Mouse (Mus musculus): ENCODE results near the gene Elof1. TPM values are rescaled to one million over a fixed set of nuclear protein-coding genes. Genes with fewer than 3 reads are reported as not detected.

Elof1 gene
- polyA plus RNA-seq, 1 experiment from 2014 or later, result 123 TPM

- POLR2A ChIA-PET, result no interaction called here
- CTCF ChIA-PET, result interaction anchor here (1.9 to 7.0 kb wide), 3 partner anchors 18 to 71 kb away, joined by 6 to 81 read pairs (median 9); partner anchors contain the start of gene Gm49318
- DNase-seq (ENCODE audit: low read depth, low spot score), result no peak
- in situ Hi-C loops (cut with MboI; ENCODE audit: low pct_unique_long_range_greater_than_20kb), result no loop called here
- no peaks in the 10 kb centered on the region for H3K27me3 ChIP-seq
- TF ChIP-seq CTCF (IDR thresholded peaks at IDR 0.05), result no peak
- no peak for ATAC-seq
Measured at GRCm38 (mm10) chr9:22136765-22137547, 20.0 kb upstream of the Elof1 start.

- in situ Hi-C loops (cut with MboI; ENCODE audit: low pct_unique_long_range_greater_than_20kb), result no loop called here
- ChIA-PET POLR2A (no interaction called here), CTCF (interaction anchor here (2.2 kb wide), 1 partner anchor 69 kb away, joined by 6 read pairs; no protein-coding TSS in a partner anchor)
- ATAC-seq, result no peak
- no peak for DNase-seq (ENCODE audit: low read depth, low spot score)
- TF ChIP-seq CTCF (IDR thresholded peaks at IDR 0.05), result no peak
- no peaks in the 10 kb centered on the region for H3K27me3 ChIP-seq
Measured at GRCm38 (mm10) chr9:22135644-22136390, 18.8 kb upstream of the Elof1 start, which contains the start of gene Acp5. Acp5 (minus strand) TSS chr9:22135711.

- DNase-seq (ENCODE audit: low read depth, low spot score), result no peak
- CTCF ChIA-PET, result interaction anchor here (2.2 kb wide), 1 partner anchor 69 kb away, joined by 6 read pairs; no protein-coding TSS in a partner anchor
- in situ Hi-C loops (cut with MboI; ENCODE audit: low pct_unique_long_range_greater_than_20kb), result no loop called here
- no peaks in the 10 kb centered on the region for H3K27me3 ChIP-seq
- ATAC-seq, result no peak
- POLR2A ChIA-PET, result interaction anchor here (0.5 kb wide), 1 partner anchor 14 kb away, joined by 3 read pairs; no protein-coding TSS in a partner anchor
- no peak for TF ChIP-seq CTCF (IDR thresholded peaks at IDR 0.05)
Measured at GRCm38 (mm10) chr9:22134988-22135643, 18.1 kb upstream of the Elof1 start.

- CTCF ChIA-PET, result interaction anchor here (2.2 kb wide), 1 partner anchor 68 kb away, joined by 6 read pairs; no protein-coding TSS in a partner anchor
- ATAC-seq (no peak), DNase-seq (ENCODE audit: low read depth, low spot score) (no peak)
- POLR2A ChIA-PET, result no interaction called here
- TF ChIP-seq CTCF (IDR thresholded peaks at IDR 0.05), result no peak
- in situ Hi-C loops (cut with MboI; ENCODE audit: low pct_unique_long_range_greater_than_20kb), result no loop called here
- no peaks in the 10 kb centered on the region for H3K27me3 ChIP-seq
Measured at GRCm38 (mm10) chr9:22134246-22134890, 17.4 kb upstream of the Elof1 start.

- TF ChIP-seq CTCF (IDR thresholded peaks at IDR 0.05), result no peak
- no peaks in the 10 kb centered on the region for H3K27me3 ChIP-seq
- no peak for DNase-seq (ENCODE audit: low read depth, low spot score)
- in situ Hi-C loops (cut with MboI; ENCODE audit: low pct_unique_long_range_greater_than_20kb), result no loop called here
- ATAC-seq, result no peak
- ChIA-PET CTCF (no interaction called here), POLR2A (no interaction called here)
Measured at GRCm38 (mm10) chr9:22132220-22132619, 15.2 kb upstream of the Elof1 start.

DNA sequence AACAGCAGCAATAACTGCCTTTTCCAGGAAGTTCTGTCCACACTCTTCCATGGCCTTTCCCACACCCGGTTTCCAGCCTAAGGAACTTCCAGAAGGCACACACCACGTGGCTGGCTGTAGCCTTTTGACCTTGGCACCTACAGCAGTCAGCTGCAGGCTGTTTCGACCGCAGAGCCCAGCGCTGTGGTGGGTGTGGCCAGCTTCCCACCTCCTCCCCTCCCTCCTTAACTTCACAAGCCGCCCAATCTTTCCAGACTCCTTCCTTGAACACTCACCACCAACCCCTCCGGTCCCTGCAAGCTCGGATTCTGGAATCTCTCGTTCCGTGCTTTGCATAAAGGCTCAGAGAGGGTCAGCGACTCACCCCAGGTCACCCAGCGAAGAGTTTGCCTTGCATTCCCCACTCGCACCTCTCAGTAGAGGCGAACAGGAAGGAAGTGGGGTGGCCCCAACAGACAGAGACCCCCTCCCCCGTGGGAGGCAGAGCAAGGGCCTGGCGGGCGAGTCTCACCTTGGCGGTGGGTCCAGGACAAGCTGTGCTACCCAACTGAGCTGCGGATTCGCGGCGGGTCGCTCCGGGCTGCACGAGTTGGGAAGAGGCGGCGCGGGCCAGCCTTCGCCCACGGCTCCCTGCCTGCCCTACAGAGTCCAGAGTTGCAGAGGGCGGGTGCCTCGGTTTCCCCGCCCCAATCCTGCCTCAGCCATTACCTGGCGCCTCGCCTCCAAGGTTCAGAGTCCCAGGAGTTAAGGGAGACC is 14.4 kb upstream of the Elof1 start:
- ChIA-PET CTCF (no interaction called here), POLR2A (no interaction called here)
- ATAC-seq (no peak), DNase-seq (ENCODE audit: low read depth, low spot score) (no peak)
- H3K27me3 ChIP-seq, result no peaks in the 10 kb centered on the region
- TF ChIP-seq CTCF (IDR thresholded peaks at IDR 0.05), result no peak
- in situ Hi-C loops (cut with MboI; ENCODE audit: low pct_unique_long_range_greater_than_20kb), result no loop called here

- DNase-seq (ENCODE audit: low read depth, low spot score), result no peak
- CTCF ChIA-PET, result interaction anchor here (0.9 to 1.3 kb wide), 3 partner anchors 13 to 59 kb away, joined by 3 to 4 read pairs (median 3); no protein-coding TSS in a partner anchor
- TF ChIP-seq CTCF (IDR thresholded peaks at IDR 0.05), result no peak
- in situ Hi-C loops (cut with MboI; ENCODE audit: low pct_unique_long_range_greater_than_20kb), result no loop called here
- H3K27me3 ChIP-seq, result peaks cover 6% of the 10 kb centered on the region
- ATAC-seq, result no peak
- POLR2A ChIA-PET, result no interaction called here
Measured at GRCm38 (mm10) chr9:22125246-22126027, 8.5 kb upstream of the Elof1 start.

GRCm38 (mm10) chr9:22124169-22124568 is 7.2 kb upstream of the Elof1 start:
- no peak for DNase-seq (ENCODE audit: low read depth, low spot score)
- ChIA-PET POLR2A (no interaction called here), CTCF (interaction anchor here (1.3 kb wide), 1 partner anchor 58 kb away, joined by 4 read pairs; no protein-coding TSS in a partner anchor)
- peaks cover 6% of the 10 kb centered on the region for H3K27me3 ChIP-seq
- no peak for TF ChIP-seq CTCF (IDR thresholded peaks at IDR 0.05)
- ATAC-seq, result no peak
- in situ Hi-C loops (cut with MboI; ENCODE audit: low pct_unique_long_range_greater_than_20kb), result no loop called here

DNA sequence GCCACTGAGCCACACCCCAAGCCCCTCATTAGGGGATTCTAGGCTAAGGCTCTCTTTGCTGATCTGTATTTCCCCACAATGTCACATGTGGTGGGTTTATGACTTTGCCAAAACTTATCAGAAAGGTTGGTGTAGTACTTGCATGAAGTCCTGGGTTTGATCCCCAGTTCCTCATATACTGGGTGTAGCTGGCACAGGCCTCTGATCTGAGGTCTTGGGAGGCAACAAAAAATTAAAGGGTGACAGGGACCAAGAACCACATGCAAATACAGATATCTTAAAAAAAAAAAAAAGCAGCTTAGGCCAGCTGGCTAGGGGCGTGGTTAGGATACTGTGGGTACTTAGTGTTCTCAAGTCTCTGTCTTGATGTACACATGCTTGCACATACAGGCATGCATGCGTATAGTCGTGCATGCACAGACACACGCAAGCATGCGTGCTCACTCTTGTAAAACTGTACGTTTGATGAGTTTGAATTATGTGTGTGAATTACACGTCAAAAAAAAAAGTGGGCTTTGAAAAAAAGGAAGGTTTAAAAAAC is 6.2 kb upstream of the Elof1 start:
- ChIA-PET POLR2A (no interaction called here), CTCF (no interaction called here)
- DNase-seq (ENCODE audit: low read depth, low spot score) (no peak), ATAC-seq (no peak)
- in situ Hi-C loops (cut with MboI; ENCODE audit: low pct_unique_long_range_greater_than_20kb), result no loop called here
- peaks cover 6% of the 10 kb centered on the region for H3K27me3 ChIP-seq
- TF ChIP-seq CTCF (IDR thresholded peaks at IDR 0.05), result no peak

Measured in Patski (cell line).